Mouse (Mus musculus): ENCODE results near the gene Hipk2. TPM values are rescaled to one million over a fixed set of nuclear protein-coding genes. Genes with fewer than 3 reads are reported as not detected.
A peak's percentile ranks its signal among the peaks of the same experiment; 100 is the strongest.

The Hipk2 gene
- polyA plus RNA-seq, 1 experiment from 2014 or later, result 30.8 TPM

GRCm38 (mm10) chr6:38730169-38731146 lies 145.5 kb downstream of the Hipk2 start:
- no peak for ATAC-seq (replicated peaks; ENCODE audit: low FRiP score)
- H3K27ac ChIP-seq, result no peak overlapping the region

GRCm38 (mm10) chr6:38725515-38725914 lies 150.4 kb downstream of the Hipk2 start:
- Histone ChIP-seq H3K27ac (no peak overlapping the region), H3K9ac (no peak overlapping the region), H3K27me3 (no peaks in the 10 kb centered on the region), H3K4me3 (replicated peaks) (no peak overlapping the region), H3K36me3 (peaks cover 55% of the 10 kb centered on the region), H3K9me3 (replicated peaks) (no peaks in the 10 kb centered on the region), H3K4me1 (no peaks in the 10 kb centered on the region), H3K4me2 (no peak overlapping the region)
- WGBS, result 90% methylated on average over 3 of the region's 3 CpGs
- no peak for ATAC-seq (replicated peaks; ENCODE audit: low FRiP score)

More at GRCm38 (mm10) chr6:38730169-38731146, 145.5 kb downstream of the Hipk2 start:
- 89% methylated on average over 15 of the region's 15 CpGs for WGBS
- Histone ChIP-seq H3K4me1 (no peaks in the 10 kb centered on the region), H3K4me3 (replicated peaks) (no peak overlapping the region), H3K9ac (no peak overlapping the region), H3K9me3 (replicated peaks) (no peaks in the 10 kb centered on the region), H3K36me3 (peaks cover 77% of the 10 kb centered on the region), H3K27me3 (no peaks in the 10 kb centered on the region), H3K4me2 (no peak overlapping the region)

DNA sequence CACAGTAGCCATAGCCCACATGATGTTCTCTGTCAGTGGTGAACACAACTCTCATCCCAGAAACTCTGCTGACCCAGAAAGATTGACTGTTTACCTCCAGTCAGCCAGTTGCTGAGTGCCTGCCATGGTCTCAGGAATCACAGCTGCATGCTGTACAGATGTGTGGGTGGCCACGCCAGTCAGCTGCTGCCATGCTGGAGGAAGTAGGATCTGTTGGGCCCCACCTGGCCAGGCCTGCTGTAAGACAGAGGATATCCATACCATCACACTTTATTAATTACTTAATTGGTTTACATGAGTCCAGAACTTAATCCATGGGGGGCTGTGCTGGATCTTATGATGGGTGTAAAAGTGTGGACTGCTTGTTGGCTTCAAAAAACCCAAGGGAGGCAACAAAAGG lies 154.6 kb downstream of the Hipk2 start:
- H3K27ac ChIP-seq, result no peak overlapping the region
- no peak overlapping the region for H3K4me3 ChIP-seq (replicated peaks)
- H3K27me3 ChIP-seq, result no peaks in the 10 kb centered on the region
- no peaks in the 10 kb centered on the region for H3K4me1 ChIP-seq
- peaks cover 68% of the 10 kb centered on the region for H3K36me3 ChIP-seq
- no peak for ATAC-seq (replicated peaks; ENCODE audit: low FRiP score)
- H3K9me3 ChIP-seq (replicated peaks), result no peaks in the 10 kb centered on the region
- 89% methylated on average over 1 of the region's 1 CpGs for WGBS
- no peak overlapping the region for H3K4me2 ChIP-seq
- H3K9ac ChIP-seq, result no peak overlapping the region

- H3K4me2 ChIP-seq, result no peak overlapping the region
- no peaks in the 10 kb centered on the region for H3K9me3 ChIP-seq (replicated peaks)
- H3K27me3 ChIP-seq, result no peaks in the 10 kb centered on the region
- H3K4me1 ChIP-seq, result no peaks in the 10 kb centered on the region
- ATAC-seq (replicated peaks; ENCODE audit: low FRiP score), result no peak
- peaks cover 83% of the 10 kb centered on the region for H3K36me3 ChIP-seq
- 83% methylated on average over 6 of the region's 6 CpGs for WGBS
- no peak overlapping the region for H3K27ac ChIP-seq
- no peak overlapping the region for H3K4me3 ChIP-seq (replicated peaks)
- H3K9ac ChIP-seq, result no peak overlapping the region
These were observed 156.7 kb downstream of the Hipk2 start for GRCm38 (mm10) chr6:38719229-38719628.

DNA sequence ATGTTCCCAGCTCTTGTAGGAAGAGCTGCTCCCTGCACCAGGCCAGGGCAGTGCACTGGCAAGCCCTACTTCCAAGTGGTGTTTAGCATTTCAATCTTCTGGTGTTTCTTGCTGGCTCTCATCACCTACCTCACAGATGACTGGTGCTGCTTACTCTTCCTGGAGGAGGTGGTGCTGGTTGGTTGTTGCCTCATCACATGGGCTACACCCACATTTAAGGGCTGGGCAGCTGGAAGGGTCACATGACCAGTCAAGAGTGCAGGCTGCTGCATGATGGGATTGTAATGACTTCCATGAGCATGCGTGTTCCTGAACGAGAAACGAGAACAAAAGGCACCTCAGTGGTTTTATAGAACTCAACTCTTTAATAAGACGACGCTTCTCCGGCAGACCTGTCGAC lies 157.3 kb downstream of the Hipk2 start:
- Histone ChIP-seq H3K27me3 (no peaks in the 10 kb centered on the region), H3K9ac (no peak overlapping the region), H3K9me3 (replicated peaks) (no peaks in the 10 kb centered on the region), H3K27ac (no peak overlapping the region), H3K4me3 (replicated peaks) (no peak overlapping the region), H3K4me1 (no peaks in the 10 kb centered on the region), H3K4me2 (no peak overlapping the region), H3K36me3 (peaks cover 86% of the 10 kb centered on the region)
- 95% methylated on average over 7 of the region's 7 CpGs for WGBS
- ATAC-seq (replicated peaks; ENCODE audit: low FRiP score), result no peak

GRCm38 (mm10) chr6:38715881-38716280 lies 160.1 kb downstream of the Hipk2 start:
- ATAC-seq (replicated peaks; ENCODE audit: low FRiP score), result no peak
- no peak overlapping the region for H3K27ac ChIP-seq
- H3K9me3 ChIP-seq (replicated peaks), result no peaks in the 10 kb centered on the region
- no peaks in the 10 kb centered on the region for H3K27me3 ChIP-seq
- no peak overlapping the region for H3K4me2 ChIP-seq
- no peak overlapping the region for H3K9ac ChIP-seq
- WGBS, result 83% methylated on average over 16 of the region's 16 CpGs
- no peaks in the 10 kb centered on the region for H3K4me1 ChIP-seq
- peaks cover 99% of the 10 kb centered on the region for H3K36me3 ChIP-seq
- H3K4me3 ChIP-seq (replicated peaks), result no peak overlapping the region

- no peak for ATAC-seq (replicated peaks; ENCODE audit: low FRiP score)
- Histone ChIP-seq H3K9ac (no peak overlapping the region), H3K9me3 (replicated peaks) (no peaks in the 10 kb centered on the region), H3K36me3 (peaks cover 100% of the 10 kb centered on the region), H3K27me3 (no peaks in the 10 kb centered on the region), H3K4me2 (no peak overlapping the region), H3K4me1 (no peaks in the 10 kb centered on the region), H3K4me3 (replicated peaks) (no peak overlapping the region), H3K27ac (no peak overlapping the region)
- 82% methylated on average over 19 of the region's 19 CpGs for whole genome bisulfite sequencing
These were observed 161.7 kb downstream of the Hipk2 start for GRCm38 (mm10) chr6:38713957-38714898.

DNA sequence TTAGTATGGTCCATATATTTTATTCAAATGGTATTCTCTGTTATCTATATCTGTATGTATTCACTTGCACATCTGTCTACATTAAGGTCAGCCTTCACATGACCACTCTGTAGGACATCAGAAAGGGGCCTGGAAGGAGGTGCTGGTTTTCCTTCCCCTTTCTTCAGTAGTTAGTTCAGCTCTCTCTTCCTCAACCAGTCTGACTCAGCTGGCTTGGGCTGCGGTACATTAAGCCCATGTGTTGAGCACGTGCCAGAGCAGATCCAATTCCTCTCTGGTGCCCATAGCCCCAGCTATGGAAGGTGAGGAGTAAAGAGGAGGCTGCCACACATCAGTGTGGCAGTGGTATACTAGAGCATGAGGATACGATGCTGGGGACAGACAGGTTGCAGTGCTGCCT lies 165.5 kb downstream of the Hipk2 start:
- ATAC-seq (replicated peaks; ENCODE audit: low FRiP score), result no peak
- Histone ChIP-seq H3K27ac (no peak overlapping the region), H3K4me3 (replicated peaks) (no peak overlapping the region), H3K9ac (no peak overlapping the region), H3K9me3 (replicated peaks) (no peaks in the 10 kb centered on the region), H3K4me1 (no peaks in the 10 kb centered on the region), H3K4me2 (no peak overlapping the region), H3K36me3 (peaks cover 98% of the 10 kb centered on the region), H3K27me3 (no peaks in the 10 kb centered on the region)
- WGBS, result 90% methylated on average over 3 of the region's 3 CpGs

DNA sequence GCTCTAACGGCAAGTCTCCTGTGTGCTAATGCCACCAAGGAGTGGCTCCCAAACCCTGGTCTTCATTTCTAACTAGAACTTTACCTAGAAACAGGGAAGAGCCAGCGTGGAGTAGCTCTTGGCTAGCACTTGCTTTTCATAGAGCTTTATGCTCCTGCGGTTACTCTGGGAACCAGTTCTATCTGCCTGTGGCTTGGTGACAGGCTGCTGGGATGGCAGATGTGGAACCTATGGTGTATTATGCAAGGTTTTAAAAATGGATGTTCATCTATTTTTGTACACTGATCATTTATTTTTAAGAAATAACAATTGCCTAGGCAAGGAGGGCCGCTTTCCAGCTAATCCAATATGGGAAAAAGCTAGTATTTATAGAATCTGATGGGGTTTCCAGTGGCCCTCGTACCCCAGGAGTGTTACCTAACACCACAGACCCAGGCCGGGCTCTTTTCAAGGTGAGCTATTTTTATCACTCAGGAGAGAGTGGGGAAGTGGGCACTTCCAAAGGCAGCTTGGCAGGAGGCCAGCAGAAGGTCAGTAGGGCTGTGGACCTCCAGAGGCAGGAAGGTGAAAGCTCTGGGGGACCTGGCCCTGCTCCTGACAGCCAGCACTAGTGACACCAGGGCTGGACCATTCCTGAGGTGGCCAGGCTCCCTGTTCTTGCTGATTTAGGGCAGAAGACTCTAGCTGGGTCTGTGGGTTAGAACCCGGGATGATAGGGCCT lies 171.5 kb downstream of the Hipk2 start:
- Histone ChIP-seq H3K27ac (no peak overlapping the region), H3K9me3 (replicated peaks) (no peaks in the 10 kb centered on the region), H3K36me3 (peaks cover 91% of the 10 kb centered on the region), H3K4me2 (no peak overlapping the region), H3K4me1 (peaks cover 5% of the 10 kb centered on the region; the same call in 1 of the 2 replicates), H3K9ac (no peak overlapping the region), H3K4me3 (replicated peaks) (no peak overlapping the region), H3K27me3 (no peaks in the 10 kb centered on the region)
- ATAC-seq (replicated peaks; ENCODE audit: low FRiP score), result no peak; the same call in 1 of the 2 replicates
- WGBS, result 73% methylated on average over 7 of the region's 7 CpGs

DNA sequence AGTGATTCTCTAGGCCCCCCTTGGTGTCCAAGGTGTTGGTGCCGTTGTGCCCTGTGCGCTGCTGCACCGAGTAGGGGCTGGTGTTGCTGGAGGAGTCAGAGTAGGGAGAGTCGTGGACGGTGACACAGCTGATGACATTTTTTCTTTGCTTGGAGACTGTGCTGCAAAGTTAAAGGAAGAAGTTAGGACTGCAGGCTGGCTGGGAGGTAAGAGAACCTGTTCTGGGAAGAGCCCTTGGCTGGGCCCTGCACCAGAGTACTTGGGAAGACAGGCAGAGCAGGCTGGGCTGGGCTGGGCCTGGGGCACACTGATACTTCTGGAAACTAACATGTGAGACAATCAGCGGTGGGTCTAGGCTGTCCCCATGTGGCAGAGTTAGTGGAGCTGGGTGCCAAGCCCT lies 172.4 kb downstream of the Hipk2 start:
- Histone ChIP-seq H3K9me3 (replicated peaks) (no peaks in the 10 kb centered on the region), H3K27ac (0 out of 2 replicates have a peak overlapping the region, but pooled peaks have one; percentile 3), H3K36me3 (peaks cover 91% of the 10 kb centered on the region), H3K4me3 (replicated peaks) (no peak overlapping the region), H3K4me2 (no peak overlapping the region), H3K4me1 (peaks cover 5% of the 10 kb centered on the region; the same call in 1 of the 2 replicates), H3K27me3 (no peaks in the 10 kb centered on the region), H3K9ac (no peak overlapping the region)
- 91% methylated on average over 6 of the region's 6 CpGs for WGBS
- ATAC-seq (replicated peaks; ENCODE audit: low FRiP score), result no peak

DNA sequence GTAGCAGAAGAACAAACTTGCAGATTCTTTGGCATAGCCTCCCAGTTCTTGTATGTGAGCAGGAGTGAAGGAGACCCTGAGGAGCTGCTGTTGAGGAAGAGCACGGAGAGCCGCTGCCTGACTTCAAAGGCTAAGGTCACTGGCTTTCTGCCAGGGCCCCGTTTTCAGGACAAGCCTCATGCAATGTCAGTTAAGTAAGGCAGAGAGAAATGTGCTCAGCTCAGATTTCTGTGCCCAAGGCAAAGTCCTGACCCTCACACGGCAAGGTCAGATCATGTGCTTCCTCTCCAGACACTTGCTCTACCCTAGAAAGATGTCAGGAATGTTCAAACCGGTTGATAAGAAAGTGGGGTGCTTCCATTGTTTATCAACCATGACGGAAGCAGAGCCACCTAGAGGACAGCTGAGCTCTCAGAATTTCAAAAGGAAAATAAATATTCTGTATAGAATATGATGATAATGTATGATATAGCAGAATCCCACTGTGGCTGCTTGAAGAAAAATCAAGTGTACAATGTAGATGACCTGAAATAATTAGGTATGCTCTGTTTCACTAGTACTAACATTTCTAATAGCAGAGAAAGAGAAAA lies 173.1 kb downstream of the Hipk2 start:
- peaks cover 5% of the 10 kb centered on the region; the same call in 1 of the 2 replicates for H3K4me1 ChIP-seq
- peaks cover 92% of the 10 kb centered on the region for H3K36me3 ChIP-seq
- H3K27me3 ChIP-seq, result no peaks in the 10 kb centered on the region
- no peak overlapping the region for H3K9ac ChIP-seq
- WGBS, result 20% methylated on average over 6 of the region's 6 CpGs
- ATAC-seq (replicated peaks; ENCODE audit: low FRiP score), result no peak
- H3K27ac ChIP-seq, result no peak overlapping the region
- no peak overlapping the region for H3K4me2 ChIP-seq
- H3K9me3 ChIP-seq (replicated peaks), result no peaks in the 10 kb centered on the region
- H3K4me3 ChIP-seq (replicated peaks), result no peak overlapping the region
